Mouse (Mus musculus) adrenal gland, adult 8-10 months (tissue): ENCODE data around the gene Gm9999. TPM values are rescaled to one million over a fixed set of nuclear protein-coding genes. Genes with fewer than 3 reads are reported as not detected.
"Not testable (repeated sequence)": the region's sequence is repeated elsewhere in the genome, so short reads cannot be mapped to it uniquely, and the experiment has no call there.

Experiments
- DNase-seq: peaks from one replicate; pipeline ENCODE4 v3.0.0; 2022
- total RNA-seq, 4 experiments: library from RNA; stranded (reverse); gene quantifications; 2 replicates each; pipeline ENCODE4 v1.2.4; 2022

Gm9999 gene
- total RNA-seq, 4 experiments from 2014 or later, result not detected

- DNase-seq, result no peak
Observed at GRCm38 (mm10) chr7:47000644-47000983, 17.2 kb downstream of the Gm9999 start.

DNA sequence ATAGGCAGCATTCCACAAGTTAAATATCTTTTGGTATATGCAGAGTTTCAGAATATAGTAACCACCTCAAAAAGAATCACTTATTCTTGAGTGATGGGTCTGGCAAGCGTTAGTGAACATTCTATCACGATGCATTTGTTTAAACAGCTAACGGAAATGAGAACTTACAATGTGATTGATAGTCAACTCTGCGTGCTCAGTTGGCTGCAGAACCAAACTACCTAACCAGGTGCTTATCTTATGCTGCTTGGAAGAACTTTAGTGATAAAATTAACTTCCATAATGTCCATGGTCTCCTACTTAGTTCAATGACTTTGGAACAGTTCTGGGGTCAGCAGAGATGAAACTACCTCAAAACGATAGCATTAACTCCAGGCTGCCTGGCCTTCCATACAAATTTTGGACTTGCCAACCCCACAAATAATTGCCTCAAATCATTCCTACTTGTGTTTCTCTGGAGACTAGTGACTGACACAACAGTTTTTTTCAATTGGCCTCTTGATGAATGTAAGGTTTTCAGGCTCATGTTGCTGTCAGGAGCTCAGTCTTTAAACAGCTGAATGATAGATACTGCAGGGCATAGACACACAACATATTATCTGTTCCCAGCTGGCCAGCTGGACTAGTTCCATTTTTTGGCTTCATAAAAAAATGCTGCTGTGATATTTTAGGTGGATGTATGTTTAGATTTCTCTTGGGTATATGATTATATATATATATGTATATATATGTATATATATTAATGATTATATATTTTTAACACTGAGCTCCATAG, 17.9 kb downstream of the Gm9999 start:
- no peak for DNase-seq

DNA sequence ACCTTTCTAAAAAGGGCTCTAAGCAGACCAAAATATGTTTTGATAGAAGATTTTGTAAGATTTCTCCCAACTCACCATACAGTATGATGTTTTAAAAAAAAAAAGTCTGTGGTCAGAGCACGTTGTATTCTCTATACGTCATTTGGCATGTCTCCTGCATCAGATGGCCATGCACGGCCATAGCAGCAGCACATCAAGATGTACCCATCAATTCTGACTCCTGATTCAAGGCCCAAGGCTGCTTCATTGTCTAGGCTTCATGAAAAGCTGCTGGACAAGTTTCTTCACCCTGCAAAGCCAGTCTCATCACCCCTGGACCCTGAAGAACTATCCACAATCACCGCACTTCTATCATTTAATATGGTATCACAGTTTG, 18.5 kb downstream of the Gm9999 start:
- no peak for DNase-seq

- DNase-seq, result no peak
Observed at GRCm38 (mm10) chr7:47003411-47004115, 20.2 kb downstream of the Gm9999 start.

GRCm38 (mm10) chr7:47007109-47007780, 23.9 kb downstream of the Gm9999 start:
- no peak for DNase-seq

DNA sequence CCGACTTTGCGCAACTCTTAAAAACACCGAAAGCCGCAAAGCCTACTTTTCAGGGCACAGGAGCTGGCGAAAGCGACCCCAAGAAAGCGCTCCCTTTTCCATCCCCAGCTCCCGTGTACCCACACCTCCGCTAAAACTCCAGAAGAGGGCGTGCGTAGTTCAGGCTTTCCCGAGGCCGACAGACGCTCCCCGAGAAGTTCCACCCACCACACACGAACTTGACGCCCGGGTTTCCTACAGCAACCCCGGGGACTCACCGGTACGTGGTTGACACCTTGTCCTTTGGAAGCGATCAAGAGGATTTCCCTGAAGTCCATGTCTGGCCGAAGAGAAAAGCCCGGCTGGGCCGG, 24.4 kb downstream of the Gm9999 start:
- DNase-seq, result no peak

- DNase-seq, result peak; percentile 98
Observed at GRCm38 (mm10) chr7:47008168-47008993, 25.0 kb downstream of the Gm9999 start, which contains the start of gene Spty2d1. Gene Spty2d1, minus strand, starts transcription at chr7:47008411.

GRCm38 (mm10) chr7:47013131-47013767, 29.9 kb downstream of the Gm9999 start:
- DNase-seq, result no peak

- no peak for DNase-seq
Observed at GRCm38 (mm10) chr7:47014564-47015389, 31.4 kb downstream of the Gm9999 start.

GRCm38 (mm10) chr7:47015390-47016065, 32.1 kb downstream of the Gm9999 start:
- peak; percentile 80 for DNase-seq

DNA sequence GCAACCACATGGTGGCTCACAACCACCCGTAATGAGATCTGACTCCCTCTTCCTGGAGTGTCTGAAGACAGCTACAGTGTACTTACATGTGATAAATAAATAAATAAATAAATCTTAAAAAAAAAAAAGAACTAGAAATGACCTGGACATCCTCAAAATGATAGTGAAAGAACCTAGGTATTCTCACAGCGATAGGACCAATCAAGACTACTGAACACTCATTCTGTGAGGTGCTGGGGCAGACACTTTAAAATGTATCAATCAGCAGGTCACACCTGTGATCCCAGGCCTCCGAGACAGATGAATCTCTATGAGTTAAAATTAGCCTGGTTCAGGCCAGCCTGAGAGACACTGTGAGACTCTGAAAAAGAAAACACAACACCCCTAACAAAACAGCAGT, 33.2 kb downstream of the Gm9999 start:
- no peak for DNase-seq

DNA sequence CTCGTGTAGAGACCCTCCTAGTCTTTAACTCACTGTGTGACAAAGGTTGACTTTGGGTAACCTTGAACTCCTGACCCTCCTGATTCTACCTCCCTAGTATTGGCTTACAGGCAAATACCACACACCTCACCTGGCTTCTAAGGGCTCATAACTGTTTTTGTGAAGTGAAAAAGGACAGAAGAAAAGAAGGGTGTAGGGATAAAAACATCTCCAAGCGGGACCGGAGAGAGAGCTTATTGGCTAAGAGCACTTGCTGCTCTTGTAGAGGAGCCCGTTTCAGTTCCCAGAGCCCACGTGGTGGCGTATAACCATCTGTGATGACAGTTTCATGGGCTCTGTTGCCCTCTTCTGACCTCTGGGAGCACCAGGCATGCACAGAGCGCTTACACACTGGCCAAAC, 33.8 kb downstream of the Gm9999 start:
- no peak for DNase-seq

GRCm38 (mm10) chr7:47019641-47020040, 36.3 kb downstream of the Gm9999 start:
- no peak for DNase-seq

- DNase-seq, result no peak
Observed at GRCm38 (mm10) chr7:47020956-47021355, 37.6 kb downstream of the Gm9999 start.

GRCm38 (mm10) chr7:47022482-47022881, 39.1 kb downstream of the Gm9999 start:
- no peak for DNase-seq

GRCm38 (mm10) chr7:47023530-47023929, 40.1 kb downstream of the Gm9999 start:
- DNase-seq, result peak; percentile 53

GRCm38 (mm10) chr7:47024454-47024853, 41.1 kb downstream of the Gm9999 start:
- no peak for DNase-seq

DNA sequence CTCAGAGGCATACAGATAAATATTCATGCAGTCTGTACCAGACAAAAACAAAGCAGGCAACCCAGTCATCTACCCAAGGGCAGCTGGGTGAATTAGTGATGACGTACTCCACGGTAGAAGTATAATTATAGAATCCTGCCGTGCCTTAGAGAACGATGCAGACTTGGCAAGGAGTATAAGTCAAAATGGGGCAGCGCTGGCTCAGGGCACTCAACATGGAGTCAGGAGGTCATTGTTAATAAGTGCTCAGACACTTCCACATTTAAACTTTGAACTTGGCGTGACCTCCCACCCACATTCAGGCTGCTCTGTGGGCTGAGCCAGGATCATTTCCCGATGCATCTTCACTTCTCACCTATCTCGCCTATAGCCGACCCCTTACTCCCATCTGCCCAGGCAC, 42.0 kb downstream of the Gm9999 start:
- DNase-seq, result no peak

DNA sequence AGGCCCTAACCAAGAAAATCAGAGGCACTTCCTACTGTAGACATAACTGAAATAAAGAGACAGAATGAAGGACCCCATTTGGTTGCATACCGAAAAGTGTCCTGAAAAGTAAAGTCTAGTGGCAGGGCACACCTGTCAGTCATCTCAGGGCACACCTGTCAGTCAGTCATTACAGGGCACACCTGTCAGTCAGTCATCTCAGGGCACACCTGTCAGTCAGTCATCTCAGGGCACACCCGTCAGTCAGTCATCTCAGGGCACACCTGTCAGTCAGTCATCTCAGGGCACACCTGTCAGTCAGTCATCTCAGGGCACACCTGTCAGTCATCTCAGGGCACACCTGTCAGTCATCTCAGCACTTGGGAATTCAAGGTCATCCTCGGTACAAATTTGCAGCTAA, 43.5 kb downstream of the Gm9999 start:
- not testable (repeated sequence) for DNase-seq

- no peak for DNase-seq
Observed at GRCm38 (mm10) chr7:47027520-47027919, 44.1 kb downstream of the Gm9999 start.
